Mouse (Mus musculus) naive thymus-derived CD4-positive, alpha-beta T cell, adult 2 months (primary cell): ENCODE measurements at regions not wholly inside any gene's neighbourhood (a gene's known extent, or its start where the extent isn't known, plus 50 kb on each side); places are given as distances from the start of the nearest gene placed in this dataset.

Experiments
- DNase-seq: peaks from one replicate; pipeline ENCODE4 v3.0.0-alpha.2; 2011; ENCODE audit warnings: low read depth

DNA sequence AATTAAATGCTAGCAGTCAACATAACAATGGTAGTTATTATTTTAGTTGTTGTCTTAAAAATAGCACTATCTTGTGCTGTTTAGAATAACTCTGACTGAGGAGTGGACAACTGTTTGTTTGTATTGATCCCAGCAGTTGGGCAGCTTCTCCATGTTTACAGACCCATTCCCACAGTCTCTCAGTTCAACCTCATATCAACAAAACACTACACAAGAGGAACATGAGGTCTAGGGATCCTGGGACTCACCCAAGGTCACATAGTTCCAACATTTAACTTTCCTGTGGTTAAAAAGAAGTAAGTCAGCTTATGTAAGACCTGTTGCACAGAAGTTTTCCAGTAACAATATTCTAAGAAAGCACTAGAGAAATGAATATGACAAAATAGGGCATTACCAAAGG is 203.0 kb upstream of the Usp24 start:
- DNase-seq, result no peak

- no peak for DNase-seq
Observed at GRCm38 (mm10) chr4:106113747-106114146, 202.3 kb upstream of the Usp24 start.

DNA sequence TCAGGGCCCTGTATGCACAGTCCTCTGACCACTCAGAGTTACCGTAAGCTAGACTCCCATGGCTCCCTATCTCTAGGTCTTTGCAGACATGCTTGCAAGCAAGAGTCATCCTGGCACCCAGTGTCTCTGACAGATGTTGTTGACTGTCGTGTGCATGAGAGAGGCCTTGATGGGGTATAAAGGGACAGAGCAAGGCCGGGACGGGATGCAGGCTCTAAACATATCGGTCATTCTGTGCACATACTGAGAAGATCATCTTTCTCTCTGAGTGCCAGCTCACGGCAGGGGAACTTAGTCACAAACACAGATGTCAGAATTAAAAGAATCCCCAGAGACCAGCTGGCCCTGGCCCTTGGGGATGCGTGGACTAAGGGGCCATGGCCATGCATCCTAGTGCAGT is 199.4 kb upstream of the Usp24 start:
- DNase-seq, result no peak

DNA sequence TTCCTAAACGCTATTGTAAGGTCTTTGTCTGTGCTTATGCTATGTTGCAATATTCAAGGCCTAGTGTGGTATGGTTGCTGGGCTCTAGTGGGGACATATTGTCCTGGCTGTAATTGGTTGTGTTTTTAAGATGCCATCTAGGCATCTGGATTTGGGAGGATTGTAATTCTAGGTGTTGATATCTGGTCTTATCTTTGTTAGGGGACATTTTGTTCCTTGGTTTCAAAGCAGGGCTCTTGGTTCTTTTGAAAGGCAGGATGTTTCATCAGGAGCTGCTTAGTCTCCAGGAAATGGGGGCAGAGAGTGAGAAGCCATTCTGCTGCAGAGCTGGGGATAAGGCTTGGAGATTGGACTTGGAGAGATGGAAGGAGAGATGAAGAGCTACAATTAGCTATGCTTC is 194.7 kb upstream of the Usp24 start:
- DNase-seq, result no peak

DNA sequence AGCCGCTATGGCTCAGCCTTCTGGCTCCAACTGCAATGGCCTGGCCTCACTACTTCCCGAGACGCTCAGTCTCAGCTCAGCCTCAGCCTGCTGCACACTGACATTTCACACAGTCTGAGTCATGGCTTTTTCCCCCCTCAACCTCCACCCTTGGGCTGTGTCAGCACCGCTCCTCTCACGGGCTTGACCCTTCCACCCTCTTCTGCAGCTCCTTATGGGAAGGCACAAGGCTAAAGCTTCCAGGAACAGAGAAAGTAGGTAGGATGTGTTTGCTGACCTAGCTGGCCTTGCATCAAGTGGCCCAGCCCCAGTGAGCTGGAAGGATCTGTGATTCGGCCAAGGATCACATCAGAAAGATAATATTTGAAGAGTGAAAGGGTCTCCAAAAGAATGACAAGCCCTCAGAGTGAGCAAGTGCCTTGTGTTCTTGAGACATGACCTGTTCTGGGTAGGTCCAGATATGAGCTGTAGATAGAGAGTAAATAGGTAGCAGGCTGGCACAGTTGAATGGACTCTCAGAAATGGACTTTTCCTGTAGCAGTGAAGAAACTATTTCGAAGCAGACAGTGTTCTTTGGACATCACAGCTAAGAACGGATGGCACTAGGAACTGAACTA is 192.9 kb upstream of the Usp24 start:
- no peak for DNase-seq

DNA sequence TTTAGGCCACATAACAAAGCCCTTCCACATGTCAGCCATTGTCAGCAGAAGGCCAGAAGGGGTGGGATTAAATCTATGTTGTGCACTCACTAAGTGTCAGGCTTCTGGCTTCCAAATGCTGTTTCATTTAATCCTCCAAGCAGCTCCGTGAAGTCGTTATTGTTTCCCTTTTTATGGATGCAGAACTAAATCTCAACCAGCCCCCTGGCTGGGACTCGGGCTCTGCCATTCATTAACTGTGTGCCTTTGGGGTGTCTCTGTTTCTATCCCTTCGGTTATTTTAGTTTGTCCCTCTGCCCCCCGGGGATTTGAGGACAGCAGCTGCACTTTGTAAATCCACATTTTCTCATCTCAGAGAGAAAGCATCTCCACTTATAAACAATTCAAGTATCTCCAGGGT is 188.8 kb upstream of the Usp24 start:
- DNase-seq, result no peak

- DNase-seq, result peak; percentile 24
Observed at GRCm38 (mm10) chr4:106127641-106128040, 188.4 kb upstream of the Usp24 start.

DNA sequence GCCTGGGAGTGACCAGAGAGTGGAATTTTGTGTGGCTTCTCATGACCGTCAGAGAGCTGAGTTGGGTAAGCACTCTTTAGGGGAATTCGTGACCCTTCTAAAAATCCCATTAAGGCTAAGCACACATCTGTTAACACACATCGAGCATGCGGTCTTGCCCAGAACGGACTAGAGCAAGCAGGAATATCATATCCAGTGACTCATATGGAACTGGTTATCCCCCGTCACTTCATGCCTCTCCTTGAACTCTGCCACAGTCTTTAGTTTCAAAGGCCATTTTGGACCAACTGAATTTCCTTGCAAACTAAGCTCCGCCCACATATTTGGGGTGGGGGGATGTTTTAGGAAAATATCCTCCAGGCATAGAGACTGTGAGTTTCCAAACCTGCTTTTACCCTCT is 186.7 kb upstream of the Usp24 start:
- no peak for DNase-seq

DNA sequence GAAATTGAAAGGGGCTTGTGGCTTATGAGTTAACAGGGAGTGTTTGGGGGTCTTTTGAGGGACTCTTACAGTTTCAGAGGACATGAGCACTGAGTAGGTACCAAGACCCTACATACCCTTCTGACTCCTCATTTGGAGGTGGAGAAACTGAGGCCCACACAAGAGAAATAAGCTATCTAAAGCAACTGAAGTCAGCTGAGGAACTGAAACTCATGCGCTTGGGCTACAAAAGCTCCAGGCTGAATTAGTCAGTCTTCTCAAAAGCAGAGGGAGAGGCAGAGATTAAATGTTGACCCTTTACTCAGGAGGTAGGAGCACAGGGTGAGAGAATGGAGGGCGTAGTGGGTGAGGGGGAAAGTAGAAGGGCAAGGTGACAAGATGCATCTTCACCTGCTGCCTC is 186.2 kb upstream of the Usp24 start:
- DNase-seq, result no peak

DNA sequence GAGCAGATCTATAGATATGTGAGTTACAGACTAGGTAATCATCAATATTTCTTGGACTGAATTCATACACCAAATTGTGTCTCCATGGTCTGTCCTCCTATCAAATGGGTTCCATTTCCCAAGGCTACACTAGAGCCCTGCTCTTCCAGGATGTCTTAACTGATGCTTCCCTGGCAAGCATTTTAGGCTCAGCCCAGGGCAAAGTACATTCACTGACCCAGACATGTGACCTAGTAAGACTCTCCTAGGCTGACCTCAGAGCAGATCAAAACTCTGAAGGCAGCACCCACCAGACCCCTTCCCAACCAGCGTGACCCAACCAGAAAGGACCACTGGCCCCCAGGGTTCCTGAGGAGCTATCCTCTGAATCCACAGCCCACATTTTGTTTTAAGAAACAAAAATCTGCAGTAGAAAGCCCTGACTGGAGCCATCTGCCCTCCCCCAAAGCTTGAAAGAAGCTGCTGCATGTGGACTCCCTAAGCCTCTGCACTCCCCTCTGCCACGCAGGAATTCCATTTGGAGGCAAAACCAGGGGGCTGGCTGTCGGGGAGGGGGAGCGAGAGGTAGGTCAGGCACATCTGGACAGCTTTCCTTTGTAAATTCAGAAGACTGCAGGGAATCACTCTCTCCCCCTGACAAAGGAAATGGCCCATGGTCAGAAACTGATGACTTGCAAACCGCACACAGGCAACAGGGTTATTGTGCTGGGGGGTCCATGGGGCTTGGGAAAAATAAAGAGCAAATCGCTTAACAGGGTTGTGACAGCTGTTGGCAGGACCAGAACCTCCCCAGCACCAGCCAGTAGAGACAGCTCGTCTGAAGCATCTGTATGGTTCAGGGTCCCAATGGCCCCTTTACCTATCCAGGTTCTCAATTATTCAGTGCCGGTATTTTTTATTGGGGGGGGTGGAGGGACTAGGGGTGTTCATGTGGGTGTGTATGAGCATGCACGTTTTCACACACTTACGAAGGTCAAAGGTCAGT is 182.0 kb upstream of the Usp24 start:
- no peak for DNase-seq

GRCm38 (mm10) chr4:106142741-106143140 is 173.3 kb upstream of the Usp24 start:
- DNase-seq, result no peak

GRCm38 (mm10) chr4:106144351-106145116 is 171.5 kb upstream of the Usp24 start:
- DNase-seq, result no peak

DNA sequence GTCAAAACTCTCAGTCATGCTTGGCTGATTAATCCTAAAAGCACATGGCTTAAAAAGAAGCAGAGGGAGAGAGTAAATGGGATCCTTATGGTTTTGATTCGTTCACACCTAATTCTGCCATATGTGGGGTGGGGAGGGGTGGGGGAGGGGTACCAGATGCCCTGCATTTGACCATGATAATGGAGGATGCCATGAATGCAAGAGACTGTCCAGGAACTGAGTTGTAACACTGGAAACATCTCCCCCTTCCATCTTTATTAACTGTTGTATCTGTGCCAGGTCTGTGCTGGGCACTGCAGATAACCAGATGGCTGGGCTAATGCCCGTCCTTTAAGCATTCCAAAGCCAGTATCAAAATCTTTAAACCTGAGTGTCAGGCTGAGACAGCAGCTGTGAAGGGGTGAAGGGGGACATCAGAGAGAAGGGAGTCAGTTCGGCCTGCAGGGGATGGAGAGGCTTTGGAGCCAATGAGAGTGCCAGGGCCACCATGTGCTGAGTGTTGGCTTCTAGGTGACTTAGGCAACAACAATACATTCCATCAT is 169.0 kb upstream of the Usp24 start:
- no peak for DNase-seq

- DNase-seq, result no peak
Observed at GRCm38 (mm10) chr4:106148866-106149265, 167.1 kb upstream of the Usp24 start.

DNA sequence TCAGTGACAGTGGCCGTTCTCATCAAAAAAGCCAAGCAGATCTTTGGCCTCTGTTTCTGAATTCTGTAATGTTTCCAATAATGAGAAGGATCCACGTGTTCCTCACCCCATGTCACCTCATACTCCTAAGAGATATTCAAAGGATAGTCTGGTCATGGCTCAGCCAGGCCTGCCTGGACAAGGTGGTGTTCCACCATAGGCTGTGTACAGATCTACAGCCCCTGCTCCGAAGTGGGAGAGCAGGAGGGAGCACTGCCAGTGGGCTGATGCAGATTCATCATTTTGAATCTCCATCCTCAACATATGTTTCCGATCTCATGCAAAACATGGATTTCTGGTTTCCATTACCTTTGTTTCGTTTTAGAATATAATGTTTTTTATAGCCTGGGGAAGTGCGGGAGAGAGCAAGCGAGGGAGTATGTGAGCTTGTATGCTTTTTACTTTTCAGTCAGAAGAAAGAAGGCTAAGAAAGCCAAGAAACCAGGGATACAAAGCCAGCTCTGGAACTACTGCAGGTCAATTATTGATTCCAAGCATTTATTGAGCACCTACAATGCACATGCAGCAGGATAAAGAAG is 166.5 kb upstream of the Usp24 start:
- DNase-seq, result no peak

DNA sequence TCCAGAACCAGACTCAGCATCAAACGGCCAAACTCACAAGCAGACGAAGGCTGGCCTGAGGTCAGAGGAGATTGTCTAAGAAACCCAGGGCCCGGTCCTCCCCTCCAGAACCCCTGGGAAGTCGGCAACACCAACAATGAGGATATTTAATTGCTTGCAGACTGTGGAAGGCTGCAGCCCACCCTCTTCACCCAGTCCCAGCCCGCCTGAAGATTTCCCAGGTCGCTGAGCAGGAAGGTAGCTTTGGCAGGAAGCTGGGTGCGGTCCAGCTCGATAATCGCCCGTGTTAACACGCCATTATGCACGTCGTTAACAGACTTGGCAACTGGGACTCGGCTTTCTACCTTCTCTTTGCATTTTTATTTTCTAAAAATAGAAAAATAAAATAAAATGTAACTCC is 165.2 kb upstream of the Usp24 start:
- no peak for DNase-seq

DNA sequence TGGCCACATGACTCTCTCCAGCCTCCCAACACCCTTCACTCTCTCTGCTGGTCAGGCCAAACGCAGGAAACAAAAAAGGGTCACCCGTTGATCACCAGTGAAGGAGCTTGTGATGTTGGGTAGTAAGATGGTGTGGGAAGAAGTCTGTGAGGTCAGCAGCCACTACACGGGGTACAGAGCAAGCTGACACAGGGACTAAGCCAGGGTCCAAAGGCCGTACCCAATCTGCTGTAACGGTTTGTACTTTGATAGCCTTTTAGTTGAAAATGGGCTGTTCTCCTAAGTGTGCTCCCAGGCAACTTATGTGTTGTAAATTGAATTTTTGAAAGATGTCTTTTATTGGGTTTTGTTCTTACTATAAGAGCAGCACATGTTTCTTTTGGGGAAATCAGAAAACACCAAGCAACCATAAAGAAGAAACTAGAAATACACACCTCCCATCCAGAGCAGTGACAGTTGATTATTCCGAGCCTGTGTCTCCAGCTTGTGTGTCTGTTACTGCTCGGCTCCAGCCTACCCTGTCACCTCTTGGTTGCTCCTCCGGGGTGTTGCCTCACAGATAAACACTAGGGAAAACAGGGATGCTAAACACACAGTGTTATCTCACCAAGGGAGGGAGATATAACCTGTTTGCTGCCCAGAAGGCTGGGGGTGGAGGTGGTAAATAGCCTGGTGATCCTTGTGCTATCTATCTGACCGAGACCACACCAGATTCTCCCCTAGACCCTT is 158.4 kb upstream of the Usp24 start:
- no peak for DNase-seq

DNA sequence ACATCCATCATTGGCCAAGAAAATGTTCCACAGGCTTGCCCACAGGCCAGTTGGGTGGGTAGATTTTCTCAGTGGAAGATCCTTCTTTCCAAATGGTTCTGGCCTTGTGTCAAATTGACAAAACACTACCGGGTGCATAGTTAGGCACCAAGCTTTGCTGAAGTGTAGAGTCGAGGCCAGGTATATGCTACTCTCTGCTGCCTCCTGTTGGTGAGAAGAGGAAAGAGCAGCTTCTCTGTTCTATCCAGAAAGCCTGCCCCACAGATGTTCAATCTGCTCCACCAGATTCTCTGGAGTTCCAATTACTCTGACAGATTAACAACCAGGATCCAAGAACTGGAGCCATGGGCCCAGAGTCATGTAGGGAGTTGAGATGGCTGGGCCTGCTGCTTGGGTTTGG is 154.4 kb upstream of the Usp24 start:
- no peak for DNase-seq

- no peak for DNase-seq
Observed at GRCm38 (mm10) chr4:106162551-106162950, 153.5 kb upstream of the Usp24 start.

GRCm38 (mm10) chr4:106163220-106163619 is 152.8 kb upstream of the Usp24 start:
- DNase-seq, result no peak

DNA sequence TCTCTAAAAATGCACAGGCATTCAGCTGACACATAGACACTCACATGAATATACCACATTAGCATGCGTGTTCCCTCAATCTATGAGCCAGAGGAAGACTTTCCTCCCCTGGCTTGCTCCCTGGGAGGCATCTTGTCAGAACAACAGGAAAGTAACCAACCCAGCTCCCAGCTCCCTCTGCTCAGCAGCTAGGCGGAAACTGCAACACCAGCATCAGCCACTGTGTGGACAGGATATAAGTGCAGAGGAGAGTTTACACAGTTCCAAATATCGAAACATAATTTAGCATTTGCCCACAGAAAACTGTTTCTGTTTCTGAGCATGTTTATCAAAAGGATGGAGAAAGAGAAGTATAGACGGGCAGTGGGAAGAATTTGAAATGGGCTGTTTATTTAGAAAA is 148.3 kb upstream of the Usp24 start:
- no peak for DNase-seq
